Mouse (Mus musculus) urinary bladder, postnatal 0 days (tissue): ENCODE data around the gene St6galnac1. TPM values are rescaled to one million over a fixed set of nuclear protein-coding genes. Genes with fewer than 3 reads are reported as not detected.

Experiments used
- polyA plus RNA-seq: library from polyadenylated mRNA; unstranded; fragments of >200 nt; fragmentation: Nextera tagmentation; extraction: Ambion mirVana; gene quantifications from 2 replicates; pipeline ENCODE4 v1.2.1, GENCODE M21; 2015

Gene St6galnac1
- polyA plus RNA-seq, result not detected in 2 replicates

DNA sequence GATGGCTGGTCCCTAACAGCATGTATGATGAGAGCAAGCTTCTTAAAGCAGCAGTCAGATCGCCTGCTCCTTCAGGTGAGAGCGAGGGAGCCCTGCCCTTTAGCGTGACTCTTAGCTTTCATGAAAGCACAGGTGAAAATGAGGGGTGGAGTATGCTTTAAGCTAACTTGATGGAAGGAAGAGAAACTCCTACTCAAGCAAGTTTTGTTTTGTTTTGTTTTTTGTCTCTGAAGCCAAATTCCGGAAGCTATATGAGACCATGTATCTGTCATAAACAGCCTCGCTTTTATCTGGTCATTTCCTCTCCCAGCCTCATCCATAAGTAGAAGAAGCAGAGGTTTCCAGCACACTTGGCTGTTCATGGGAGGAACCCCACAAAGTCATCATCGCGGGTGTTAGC is at the start of gene St6galnac1:
Gene St6galnac1, minus strand, starts transcription at position 101 of the 400 bp plus-strand sequence.

Other genes starting within 250 kb of the St6galnac1 start
- 11.5 and 12.1 TPM in 2 replicates for gene Sphk1, start 244.6 kb downstream of the St6galnac1 start, polyA plus RNA-seq
- gene Ube2o, start 194.1 kb downstream of the St6galnac1 start, polyA plus RNA-seq, result 7.0 and 8.3 TPM in 2 replicates
- gene Aanat, start 189.1 kb downstream of the St6galnac1 start, polyA plus RNA-seq, result not detected in 2 replicates
- 3.3 and 6.2 TPM in 2 replicates for gene Rhbdf2, start 148.5 kb downstream of the St6galnac1 start, polyA plus RNA-seq
- gene Prcd, start 122.0 kb downstream of the St6galnac1 start, polyA plus RNA-seq, result 2.0 and 2.1 TPM in 2 replicates
- gene Cygb, start 121.2 kb downstream of the St6galnac1 start, polyA plus RNA-seq, result 83.3 and 84.4 TPM in 2 replicates
- gene Mxra7, start 52.5 kb upstream of the St6galnac1 start, polyA plus RNA-seq, result 29.5 and 34.3 TPM in 2 replicates
- 45.8 and 53.5 TPM in 2 replicates for gene Mettl23, start 67.8 kb upstream of the St6galnac1 start, polyA plus RNA-seq
- 48.9 and 52.1 TPM in 2 replicates for gene Jmjd6, start 67.9 kb upstream of the St6galnac1 start, polyA plus RNA-seq
- gene Mfsd11, start 76.9 kb upstream of the St6galnac1 start, polyA plus RNA-seq, result 24.2 and 25.3 TPM in 2 replicates
- 340 and 411 TPM in 2 replicates for gene Srsf2, start 77.6 kb upstream of the St6galnac1 start, polyA plus RNA-seq
- 0.29 TPM in 1 of 2 replicates, not detected in the other for gene Mgat5b, start 143.4 kb upstream of the St6galnac1 start, polyA plus RNA-seq